Comparison of ENCODE assay signal across 10 mouse cellular contexts in genomic region chr1:159186741-159187140, GRCm38 (mm10). TPM values are rescaled to one million over a fixed set of nuclear protein-coding genes. Genes with fewer than 3 reads are reported as not detected.
DNase-seq lines count a peak whose midpoint lies in the region.
"Had no signal": no experiment of that assay in that cellular context is flagged by ENCODE, and none has a peak within 500 bp of the region (broad histone marks: within the 10 kb centered on the region; RNA-seq: fewer than 3 reads in every experiment).

No protein-coding gene starts in this region.

- DNase-seq in gastrocnemius, adult 8-10 months (ENCODE audit: low spot score in 2 of 2) = peak; percentile 8 to 9
- no peak for DNase-seq in gastrocnemius, postnatal 25 days
- DNase-seq in 416B (ENCODE audit: low read depth) = peak; percentile 81
- DNase-seq in fibroblast of lung, adult 2 months (ENCODE audit: low read depth) = peak; percentile 1
- peak; percentile 18 for DNase-seq in lung, postnatal 14 days
- no peak for DNase-seq in left cerebral cortex, postnatal 4 days
- DNase-seq in layer of hippocampus, postnatal 36 days = no peak
- DNase-seq in urinary bladder, postnatal 4 days (ENCODE audit: low spot score in 2 of 2) = no peak
- DNase-seq: cerebellum, adult 9-11 months; right cerebral cortex, postnatal 4 days had no signal

- intact Hi-C loops in left cerebral cortex, postnatal 4 days (cut with DNase I) = no loop called here

RNA-seq across cellular contexts. Expression of gene Cop1, which starts 45.4 kb away (rescaled TPM):
- 100 to 1,000 TPM; 128 to 158 (median 140) TPM for total RNA-seq in gastrocnemius, adult 8-10 months (2022)
- total RNA-seq in gastrocnemius, postnatal 25 days (2021) = 100 to 1,000 TPM; 133 to 134 TPM
- total RNA-seq in left cerebral cortex, postnatal 4 days (2021) = 100 to 1,000 TPM; 152 to 162 TPM
- total RNA-seq in layer of hippocampus, postnatal 36 days (2021) = 100 to 1,000 TPM; 138 to 144 TPM

Comparison
In these comparisons a context has a peak if more than half of its experiments do, and no peak if none do; other contexts are left out.
1. DNase-seq: peak in gastrocnemius, adult 8-10 months (2 of 2), 416B (single experiment), fibroblast of lung, adult 2 months (single experiment) and lung, postnatal 14 days (single experiment); none in gastrocnemius, postnatal 25 days (single experiment), left cerebral cortex, postnatal 4 days (single experiment), layer of hippocampus, postnatal 36 days (0 of 2) and urinary bladder, postnatal 4 days (0 of 2).